Mouse (Mus musculus) kidney, adult 2 months (tissue): ENCODE results near the gene Ociad2.

Experiments used
- CTCF ChIP-seq: fragments of 200-500 bp; conservative IDR thresholded peaks from 2 replicates; pipeline ENCODE4 v1.5.1; 2011; ENCODE audit warnings: low read depth, mild to moderate bottlenecking, control low read depth, low read length, moderate library complexity, mixed read lengths; ENCODE audit not compliant: insufficient read depth, insufficient read length
- POLR2A ChIP-seq: fragments of 200-500 bp; IDR thresholded peaks from one replicate; pipeline ENCODE4 v1.6.1; 2011; ENCODE audit warnings: low read depth, low read length, control low read depth

DNA sequence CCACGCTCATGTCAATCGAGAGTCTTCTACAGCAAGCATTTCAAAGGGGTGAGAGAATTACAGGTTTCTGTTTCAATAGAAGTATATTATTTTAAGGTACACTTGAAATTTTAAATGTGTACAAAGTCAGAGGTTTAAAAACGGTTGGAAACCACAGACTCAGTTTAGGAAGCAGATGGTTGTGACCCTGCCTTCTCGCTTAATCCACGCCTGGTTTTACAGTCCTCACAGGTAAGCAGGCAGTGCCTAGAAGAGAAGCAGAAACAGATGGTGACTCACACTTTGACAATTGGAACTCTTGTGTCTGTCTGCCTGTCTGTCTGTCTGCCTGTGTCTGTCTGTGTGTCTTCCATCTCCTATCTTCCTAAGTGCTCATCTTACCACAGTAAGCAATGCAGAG, 17.2 kb downstream of the Ociad2 start:
- no peak for TF ChIP-seq CTCF
- TF ChIP-seq POLR2A = no peak
